Mouse (Mus musculus): ENCODE data around the gene Mgll.

DNA sequence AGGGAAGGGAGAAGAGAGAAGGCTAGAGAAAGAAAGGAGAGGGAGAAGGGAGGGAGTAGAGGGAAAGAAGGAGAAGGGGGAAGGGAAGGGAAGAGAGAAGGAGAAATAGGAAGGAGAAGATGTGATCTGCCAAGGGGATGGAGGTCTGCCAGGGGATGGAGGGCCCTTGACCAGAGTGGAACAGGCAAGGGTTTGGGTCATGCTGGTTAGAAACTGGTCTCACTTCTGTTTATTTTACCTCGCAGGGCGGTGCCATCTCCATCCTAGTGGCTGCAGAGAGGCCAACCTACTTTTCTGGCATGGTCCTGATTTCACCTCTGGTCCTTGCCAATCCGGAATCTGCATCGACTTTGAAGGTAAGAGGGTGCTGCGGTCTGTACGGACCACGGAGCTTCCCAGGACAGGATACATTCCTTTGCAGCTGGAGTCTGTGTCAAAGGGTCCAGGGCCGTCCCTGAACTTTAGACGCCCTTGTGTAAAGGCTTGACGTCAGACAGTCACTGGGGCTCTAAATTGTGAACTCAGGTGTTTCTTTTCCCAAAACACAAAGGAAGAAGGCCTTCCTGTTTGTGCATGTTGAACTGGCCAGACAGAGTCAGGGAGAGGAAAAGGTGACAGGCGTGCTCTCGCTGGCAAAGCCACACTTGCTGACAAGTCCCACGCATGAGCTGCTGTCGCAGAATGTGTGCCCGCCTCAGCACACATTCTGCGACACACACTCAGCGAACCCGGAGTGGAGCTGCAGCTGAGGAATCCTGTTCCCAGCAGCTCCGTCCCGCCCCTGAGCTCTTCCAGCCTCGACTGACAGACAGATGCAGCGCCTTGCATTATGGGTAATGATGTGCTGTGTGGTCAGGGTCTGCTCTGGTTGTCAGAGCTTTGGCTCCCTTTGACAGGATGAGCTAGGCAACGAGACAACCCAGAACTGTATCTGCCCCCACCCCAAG lies 85.2 kb downstream of the Mgll start:
- TF ChIP-seq TAL1 (IDR thresholded peaks at IDR 0.05; ENCODE audit: low read length) (no peak), GATA1 (IDR thresholded peaks at IDR 0.05; ENCODE audit: low read length) (no peak)

All from erythroblast, embryonic 14.5 days (primary cell).